Mouse (Mus musculus) kidney, adult 2 months (tissue): ENCODE results near the gene Myrf.

ENCODE experiments used
- CTCF ChIP-seq: fragments of 200-500 bp; conservative IDR thresholded peaks from 2 replicates; pipeline ENCODE4 v1.5.1; 2011; ENCODE audit warnings: low read depth, mild to moderate bottlenecking, control low read depth, low read length, moderate library complexity, mixed read lengths; ENCODE audit not compliant: insufficient read depth, insufficient read length
- POLR2A ChIP-seq: fragments of 200-500 bp; IDR thresholded peaks from one replicate; pipeline ENCODE4 v1.6.1; 2011; ENCODE audit warnings: low read depth, low read length, control low read depth

GRCm38 (mm10) chr19:10208851-10209250 is 31.7 kb downstream of the Myrf start:
- TF ChIP-seq CTCF (no peak), POLR2A (no peak)
